Mouse (Mus musculus) hindbrain, embryonic 15.5 days (tissue): Measurements from ENCODE around the gene Tenm2. TPM values are rescaled to one million over a fixed set of nuclear protein-coding genes. Genes with fewer than 3 reads are reported as not detected.

Source experiments
- ATAC-seq: fragments of 200-750 bp; cut with Nextera tagmentation; 2 replicates; pipeline ENCODE4 v1.8.0; 2017; ENCODE audit warnings: low read depth, moderate number of reproducible peaks, moderate TSS enrichment; ENCODE audit not compliant: low FRiP score
- H3K27ac ChIP-seq: fragments of 300-500 bp; sonication (generic); replicated peaks from 2 replicates; pipeline ENCODE4 v1.5.1; 2015; ENCODE audit warnings: mild to moderate bottlenecking, inconsistent platforms
- H3K27me3 ChIP-seq: fragments of 300-500 bp; sonication (generic); 2 replicates; pipeline ENCODE4 v1.6.1; 2015; ENCODE audit warnings: control low read depth, inconsistent platforms
- H3K36me3 ChIP-seq: fragments of 300-500 bp; sonication (generic); 2 replicates; pipeline ENCODE4 v1.6.1; 2015; ENCODE audit warnings: control low read depth, inconsistent platforms
- H3K4me1 ChIP-seq: fragments of 300-500 bp; sonication (generic); replicated peaks from 2 replicates; pipeline ENCODE4 v1.6.1; 2015; ENCODE audit warnings: control low read depth, inconsistent platforms
- H3K4me2 ChIP-seq: fragments of 300-500 bp; sonication (generic); 2 replicates; pipeline ENCODE4 v1.6.1; 2015; ENCODE audit warnings: moderate library complexity, mild to moderate bottlenecking, inconsistent platforms
- H3K4me3 ChIP-seq: fragments of 300-500 bp; sonication (generic); 2 replicates; pipeline ENCODE4 v1.5.1; 2015; ENCODE audit warnings: mild to moderate bottlenecking, inconsistent platforms
- H3K9ac ChIP-seq: fragments of 300-500 bp; sonication (generic); 2 replicates; pipeline ENCODE4 v1.6.1; 2015; ENCODE audit warnings: inconsistent platforms
- H3K9me3 ChIP-seq: fragments of 300-500 bp; sonication (generic); 2 replicates; pipeline ENCODE4 v1.6.1; 2016; ENCODE audit warnings: control low read depth, inconsistent platforms
- WGBS: fragments of 180-500 bp; shearing (Covaris S2); methylation state at CpG from one replicate; pipeline ENCODE4 v1.1.7; 2015; 5-methylcytosine and 5-hydroxymethylcytosine counted together
- polyA plus RNA-seq: library from polyadenylated mRNA; unstranded; fragments of >200 nt; fragmentation: Nextera tagmentation; extraction: Ambion mirVana; gene quantifications from 2 replicates; pipeline ENCODE4 v1.2.1, GENCODE M21; 2015

Tenm2 gene
- polyA plus RNA-seq, 1 experiment from 2014 or later, result 33.1 TPM

DNA sequence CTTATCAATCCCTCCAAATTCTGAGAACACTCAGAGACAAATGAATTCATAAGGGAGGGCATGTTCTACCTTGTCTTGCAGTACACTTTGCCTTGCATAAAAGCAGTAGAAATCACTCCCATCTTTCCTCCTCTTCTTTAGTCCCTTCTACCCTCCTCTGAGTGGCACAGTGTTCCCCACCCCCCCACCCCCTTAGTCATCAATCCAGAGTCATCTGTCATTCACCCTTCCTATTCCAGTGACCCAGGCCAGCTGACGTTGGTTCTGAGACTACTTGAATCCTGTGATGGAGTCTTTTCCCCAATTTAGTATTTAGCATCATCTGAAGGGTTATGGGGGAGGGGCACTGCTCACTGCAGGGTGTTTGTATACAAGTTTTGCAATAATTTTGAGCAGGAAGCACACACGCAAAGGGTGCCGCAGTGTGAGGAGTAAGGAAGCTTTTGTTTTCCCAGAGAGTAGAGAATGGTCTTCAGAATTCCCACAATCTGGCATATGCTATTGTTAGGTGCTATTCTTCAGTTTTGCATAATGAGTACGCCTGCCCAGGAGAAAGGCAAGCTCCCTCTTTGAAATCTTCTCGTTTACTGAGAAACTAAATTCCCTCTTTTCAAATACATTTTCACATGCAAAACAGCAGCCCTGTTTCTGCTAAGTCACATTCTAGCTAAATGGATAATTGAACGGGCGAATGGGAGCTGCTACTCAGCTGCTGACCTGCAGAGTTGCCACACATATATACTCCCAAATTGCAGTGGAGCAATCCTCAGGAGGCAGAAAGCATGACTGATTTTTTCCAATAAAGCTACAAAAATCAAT, 1115.0 kb downstream of the Tenm2 start:
- Histone ChIP-seq H3K4me2 (no peak overlapping the region), H3K27me3 (no peaks in the 10 kb centered on the region), H3K9ac (no peak overlapping the region), H3K27ac (peak overlapping the region; percentile 46), H3K4me1 (peaks cover 29% of the 10 kb centered on the region), H3K4me3 (no peak overlapping the region), H3K36me3 (no peaks in the 10 kb centered on the region), H3K9me3 (no peaks in the 10 kb centered on the region)
- ATAC-seq, result 0 out of 2 replicates have a peak, but pooled peaks have one; percentile 17
- WGBS, result 15% methylated on average over 7 of the region's 7 CpGs

DNA sequence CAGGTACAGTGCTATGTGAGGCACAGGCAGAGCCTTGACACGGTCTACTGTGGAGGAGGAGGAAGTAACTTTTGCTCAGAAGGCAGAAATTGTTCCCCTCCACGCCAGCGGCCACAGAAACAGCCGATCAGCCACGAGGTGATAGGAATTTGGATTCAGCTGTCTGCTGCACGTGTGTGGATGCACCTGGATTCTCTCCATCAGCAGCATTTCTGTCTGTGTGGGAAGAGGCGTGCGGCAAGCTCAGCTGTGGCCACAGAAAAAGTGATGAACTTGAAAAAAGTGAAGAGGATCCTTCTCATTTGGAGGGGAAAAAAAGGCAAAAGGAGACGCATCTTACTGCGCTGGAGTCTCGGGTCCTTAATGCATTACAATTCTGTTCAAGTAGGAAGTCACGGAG, 1122.4 kb downstream of the Tenm2 start:
- Histone ChIP-seq H3K36me3 (no peaks in the 10 kb centered on the region), H3K4me3 (no peak overlapping the region), H3K9me3 (no peaks in the 10 kb centered on the region), H3K4me2 (no peak overlapping the region), H3K27me3 (no peaks in the 10 kb centered on the region), H3K4me1 (peaks cover 28% of the 10 kb centered on the region), H3K9ac (no peak overlapping the region), H3K27ac (no peak overlapping the region)
- no peak for ATAC-seq
- 86% methylated on average over 12 of the region's 12 CpGs for WGBS

DNA sequence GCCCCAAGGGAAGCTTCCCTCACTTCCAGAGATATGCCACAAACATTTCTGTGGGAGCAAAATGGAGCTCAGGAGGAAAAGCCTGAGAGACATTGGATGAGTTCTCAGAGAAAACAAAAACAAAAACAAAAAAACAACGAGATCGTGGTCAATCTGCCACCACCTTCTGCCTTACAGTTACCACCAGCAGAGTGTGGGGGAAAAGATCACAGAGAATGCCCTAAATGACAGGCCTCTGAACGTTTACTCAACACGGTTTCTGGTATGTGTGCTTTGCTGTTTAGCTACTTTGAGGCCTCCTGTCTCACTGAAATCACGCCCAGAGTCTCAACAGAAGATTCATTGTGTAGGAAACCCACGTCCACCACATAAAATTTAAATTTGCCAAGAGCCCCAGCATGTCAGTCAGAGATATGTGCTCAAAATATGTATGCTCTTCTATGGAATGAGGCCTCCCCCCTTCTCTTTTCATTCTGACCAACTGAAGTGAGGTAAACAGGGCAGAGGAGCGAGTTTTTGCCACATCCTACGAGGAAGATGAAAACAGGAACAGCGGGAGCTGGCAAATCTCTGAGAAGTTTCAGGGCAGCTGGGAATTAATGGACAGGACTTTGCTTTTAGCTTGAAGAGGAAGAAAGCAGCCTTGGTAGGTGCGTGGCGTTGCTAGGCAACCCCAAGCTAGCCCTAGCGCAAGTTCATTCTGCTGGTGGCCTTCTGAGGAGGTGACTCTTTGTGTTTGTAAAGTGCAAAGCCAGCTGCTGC, 1126.6 kb downstream of the Tenm2 start:
- no peak overlapping the region for H3K4me3 ChIP-seq
- H3K36me3 ChIP-seq, result no peaks in the 10 kb centered on the region
- H3K4me1 ChIP-seq, result peaks cover 44% of the 10 kb centered on the region
- H3K4me2 ChIP-seq, result no peak overlapping the region
- H3K27me3 ChIP-seq, result no peaks in the 10 kb centered on the region
- peak overlapping the region; percentile 36 for H3K27ac ChIP-seq
- H3K9me3 ChIP-seq, result no peaks in the 10 kb centered on the region
- 18% methylated on average over 12 of the region's 12 CpGs for WGBS
- no peak overlapping the region for H3K9ac ChIP-seq
- ATAC-seq, result peak; percentile 73

DNA sequence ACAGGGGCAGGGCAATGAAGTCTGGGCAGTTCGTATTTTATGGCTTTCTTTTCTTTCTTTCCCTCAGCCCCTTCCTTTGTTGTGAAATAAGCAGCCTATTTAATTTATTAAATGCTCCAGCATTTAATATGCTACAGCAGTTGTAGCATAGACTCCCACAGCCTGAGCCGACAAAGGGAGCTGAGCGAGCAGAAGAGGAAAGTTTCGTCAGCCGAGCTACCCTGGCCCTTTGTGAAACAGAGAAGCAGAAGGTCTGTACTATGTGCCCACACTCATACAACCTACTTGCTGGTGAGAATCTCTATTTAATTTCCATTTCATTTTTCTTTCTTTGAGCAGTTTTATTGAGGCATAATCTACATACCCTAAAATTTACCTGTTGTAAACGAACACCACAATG, 1127.9 kb downstream of the Tenm2 start:
- no peak for ATAC-seq
- H3K4me1 ChIP-seq, result peaks cover 55% of the 10 kb centered on the region
- no peaks in the 10 kb centered on the region for H3K9me3 ChIP-seq
- no peaks in the 10 kb centered on the region for H3K36me3 ChIP-seq
- no peak overlapping the region for H3K4me2 ChIP-seq
- H3K27me3 ChIP-seq, result no peaks in the 10 kb centered on the region
- 57% methylated on average over 6 of the region's 6 CpGs for WGBS
- peak overlapping the region; percentile 7; the same call in 1 of the 2 replicates for H3K27ac ChIP-seq
- no peak overlapping the region for H3K4me3 ChIP-seq
- no peak overlapping the region for H3K9ac ChIP-seq

DNA sequence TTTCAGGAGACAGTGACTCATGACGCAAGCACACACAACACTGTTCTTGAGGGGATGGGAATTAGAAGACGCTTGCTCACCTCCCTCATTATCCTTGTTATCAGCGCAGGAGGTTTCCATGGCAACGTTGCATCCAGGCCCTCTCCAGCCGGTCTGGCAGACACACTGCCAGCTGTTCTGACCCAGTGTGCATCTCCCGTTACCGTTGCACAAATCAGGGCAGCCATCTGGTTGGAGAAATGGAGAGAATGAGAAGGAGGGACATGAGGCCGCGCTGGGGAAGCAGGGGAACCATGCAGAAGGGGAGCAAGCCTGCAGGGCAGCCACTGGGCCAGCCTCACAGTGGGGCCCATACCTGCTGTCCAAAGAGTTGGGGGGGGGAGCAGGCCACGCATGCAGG, 1129.1 kb downstream of the Tenm2 start:
- Histone ChIP-seq H3K9ac (no peak overlapping the region), H3K27me3 (no peaks in the 10 kb centered on the region), H3K4me2 (no peak overlapping the region), H3K9me3 (no peaks in the 10 kb centered on the region), H3K4me3 (no peak overlapping the region), H3K36me3 (no peaks in the 10 kb centered on the region), H3K4me1 (peaks cover 55% of the 10 kb centered on the region), H3K27ac (peak overlapping the region; percentile 76)
- WGBS, result 15% methylated on average over 10 of the region's 10 CpGs
- ATAC-seq, result peak; percentile 83

DNA sequence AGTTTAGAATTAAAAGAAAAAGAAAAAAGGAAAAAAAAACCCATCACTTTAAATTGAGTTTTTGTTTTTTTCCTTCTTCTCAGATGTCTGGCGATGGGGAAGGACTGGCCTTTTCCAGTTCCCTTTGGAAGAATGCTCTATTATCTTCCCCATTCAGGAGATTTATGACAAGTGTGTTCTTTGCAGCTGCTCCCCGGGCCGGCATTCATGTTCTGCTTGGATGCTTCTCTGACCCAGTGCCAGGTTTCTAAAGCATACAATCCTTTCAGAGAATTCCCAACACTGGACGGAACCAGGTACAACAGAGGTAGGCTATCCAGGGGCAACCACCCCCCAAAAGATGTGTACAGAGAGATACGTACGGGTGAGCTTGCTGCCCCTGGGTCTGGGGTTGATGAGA, 1132.2 kb downstream of the Tenm2 start:
- no peak for ATAC-seq
- H3K4me1 ChIP-seq, result peaks cover 37% of the 10 kb centered on the region
- no peak overlapping the region for H3K9ac ChIP-seq
- H3K27me3 ChIP-seq, result no peaks in the 10 kb centered on the region
- peak overlapping the region; percentile 50; the same call in 1 of the 2 replicates for H3K27ac ChIP-seq
- H3K4me3 ChIP-seq, result no peak overlapping the region
- no peaks in the 10 kb centered on the region for H3K36me3 ChIP-seq
- H3K4me2 ChIP-seq, result no peak overlapping the region
- H3K9me3 ChIP-seq, result no peaks in the 10 kb centered on the region
- whole genome bisulfite sequencing, result 23% methylated on average over 6 of the region's 6 CpGs

DNA sequence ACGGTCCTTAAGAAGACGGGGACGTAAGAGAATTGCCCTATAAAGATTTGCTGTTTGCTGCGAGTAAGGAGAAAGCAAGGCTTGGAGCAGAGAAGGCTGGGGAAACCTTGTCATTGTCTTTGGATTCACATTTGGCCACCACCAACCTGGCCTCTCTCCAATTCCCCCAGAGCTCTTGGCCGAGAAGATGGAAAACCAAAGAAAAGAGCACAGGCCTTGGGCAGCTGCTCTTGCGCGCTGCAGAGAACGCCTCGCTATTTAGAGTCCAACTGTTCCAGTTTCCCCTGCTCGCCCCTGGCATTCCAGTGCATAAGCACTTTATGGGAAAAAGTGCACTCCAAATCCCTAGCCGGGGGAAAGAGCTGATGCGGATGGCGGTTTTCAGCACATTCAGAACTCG, 1139.5 kb downstream of the Tenm2 start:
- Histone ChIP-seq H3K27ac (peak overlapping the region; percentile 49), H3K9me3 (no peaks in the 10 kb centered on the region)

DNA sequence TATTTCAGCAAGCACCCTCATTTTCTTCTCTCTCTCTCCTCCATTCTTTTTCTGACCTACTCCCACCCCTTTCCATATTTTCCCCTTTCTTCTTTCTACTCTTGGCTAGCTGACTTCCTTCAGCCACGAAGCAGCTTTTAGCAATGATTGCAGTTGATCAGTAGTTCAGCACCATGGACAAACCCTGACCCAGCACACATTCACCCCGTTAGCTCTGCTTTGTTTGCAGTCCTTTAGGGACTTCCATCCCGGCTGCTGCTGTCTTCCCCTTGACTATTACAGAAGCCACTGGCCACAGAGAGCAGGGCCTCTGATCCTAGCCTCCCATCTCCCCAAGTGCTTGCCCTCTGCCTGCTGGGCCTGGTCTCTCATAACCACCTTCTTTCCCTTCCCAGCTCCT, 1145.6 kb downstream of the Tenm2 start:
- ATAC-seq, result no peak
- no peak overlapping the region for H3K9ac ChIP-seq
- no peaks in the 10 kb centered on the region for H3K27me3 ChIP-seq
- H3K27ac ChIP-seq, result no peak overlapping the region
- H3K4me3 ChIP-seq, result no peak overlapping the region
- H3K4me2 ChIP-seq, result no peak overlapping the region
- 21% methylated on average over 3 of the region's 3 CpGs for WGBS
- H3K9me3 ChIP-seq, result no peaks in the 10 kb centered on the region
- no peaks in the 10 kb centered on the region for H3K36me3 ChIP-seq
- H3K4me1 ChIP-seq, result no peaks in the 10 kb centered on the region

More for the DNA sequence above, 1139.5 kb downstream of the Tenm2 start:
- peak; percentile 65 for ATAC-seq
- H3K4me1 ChIP-seq, result peaks cover 8% of the 10 kb centered on the region
- H3K4me3 ChIP-seq, result no peak overlapping the region
- H3K9ac ChIP-seq, result no peak overlapping the region
- 58% methylated on average over 14 of the region's 14 CpGs for WGBS
- H3K4me2 ChIP-seq, result no peak overlapping the region
- H3K36me3 ChIP-seq, result no peaks in the 10 kb centered on the region
- H3K27me3 ChIP-seq, result no peaks in the 10 kb centered on the region

DNA sequence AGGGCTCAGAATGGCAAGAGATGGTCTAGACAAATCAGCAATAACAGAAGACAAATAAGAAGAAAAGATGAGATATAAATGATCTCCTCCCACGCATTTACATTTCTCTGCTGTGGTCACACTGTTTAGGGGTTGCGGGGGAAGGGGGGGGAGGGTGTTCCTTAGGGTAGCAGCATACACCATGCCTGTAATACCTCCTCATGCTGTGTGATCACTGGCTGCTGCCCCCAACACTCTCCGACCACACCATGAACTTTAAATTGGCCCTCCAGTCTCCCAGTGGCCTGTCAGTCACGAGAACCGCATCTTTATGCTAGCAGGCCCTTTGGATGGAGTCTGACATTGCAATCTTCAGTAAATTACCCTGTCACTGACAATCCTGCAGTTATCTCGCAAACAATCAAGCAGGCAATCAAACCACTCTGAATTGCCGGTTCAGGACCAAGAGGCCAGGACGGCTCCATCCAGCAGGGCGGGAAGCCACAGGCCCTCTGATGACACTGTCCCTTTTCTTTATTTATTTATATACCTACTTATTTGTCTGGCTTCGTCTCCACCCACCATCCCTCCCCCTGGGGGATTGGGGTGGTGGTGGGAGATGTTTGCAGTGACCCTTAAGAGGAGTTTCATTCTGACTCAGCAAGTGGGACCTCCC, 1154.2 kb downstream of the Tenm2 start:
- Histone ChIP-seq H3K27me3 (no peaks in the 10 kb centered on the region), H3K27ac (0 out of 2 replicates have a peak overlapping the region, but pooled peaks have one; percentile 26), H3K36me3 (no peaks in the 10 kb centered on the region), H3K9me3 (no peaks in the 10 kb centered on the region), H3K4me3 (no peak overlapping the region), H3K4me1 (peaks cover 28% of the 10 kb centered on the region), H3K9ac (no peak overlapping the region), H3K4me2 (no peak overlapping the region)
- 0 out of 2 replicates have a peak, but pooled peaks have one; percentile 46 for ATAC-seq
- WGBS, result 51% methylated on average over 10 of the region's 10 CpGs

DNA sequence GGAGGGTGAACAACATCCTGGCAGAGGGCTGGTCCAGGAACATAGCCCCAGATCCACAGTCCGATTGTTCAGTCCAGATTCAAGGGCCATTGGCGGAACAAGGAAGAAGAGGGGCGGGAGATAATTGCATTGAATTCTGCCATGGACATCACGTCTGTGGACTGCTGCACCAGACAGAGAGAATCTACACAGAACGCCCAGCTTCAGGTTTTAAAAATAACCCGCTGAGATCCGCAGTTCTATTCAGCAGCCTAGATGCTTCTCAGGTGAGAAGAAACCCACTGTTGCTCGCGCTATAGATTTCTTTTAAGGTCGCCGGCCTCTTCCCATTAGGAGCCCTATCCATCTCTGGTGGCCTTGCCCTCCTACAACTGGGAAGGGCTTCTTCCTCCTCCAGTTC, 1155.0 kb downstream of the Tenm2 start:
- Histone ChIP-seq H3K9ac (no peak overlapping the region), H3K36me3 (no peaks in the 10 kb centered on the region), H3K4me3 (no peak overlapping the region), H3K4me1 (peaks cover 28% of the 10 kb centered on the region), H3K9me3 (no peaks in the 10 kb centered on the region), H3K27ac (peak overlapping the region; percentile 43; the same call in 1 of the 2 replicates), H3K27me3 (no peaks in the 10 kb centered on the region), H3K4me2 (no peak overlapping the region)
- no peak for ATAC-seq
- 65% methylated on average over 11 of the region's 11 CpGs for WGBS

DNA sequence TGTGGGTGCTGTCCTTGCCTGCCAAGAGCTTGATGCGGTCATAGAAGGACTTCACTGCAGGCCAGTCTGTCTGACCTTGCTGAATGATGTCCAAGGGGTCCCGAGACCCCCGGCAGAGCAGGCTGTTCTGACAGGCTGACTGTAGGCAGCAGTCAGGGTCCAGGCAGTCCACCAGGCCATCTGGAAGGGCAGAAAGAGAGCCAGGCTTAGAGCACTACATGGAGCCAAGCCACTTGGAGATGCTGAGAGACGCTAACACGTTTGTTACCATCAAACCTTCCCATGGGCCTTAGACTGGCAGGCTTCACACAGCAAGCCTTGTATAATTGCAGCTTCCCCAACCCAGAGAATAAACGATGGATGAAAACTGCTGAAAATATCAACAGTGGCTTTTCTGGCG, 1157.4 kb downstream of the Tenm2 start:
- Histone ChIP-seq H3K36me3 (no peaks in the 10 kb centered on the region), H3K4me3 (no peak overlapping the region), H3K4me2 (no peak overlapping the region), H3K27me3 (no peaks in the 10 kb centered on the region), H3K9ac (no peak overlapping the region), H3K27ac (0 out of 2 replicates have a peak overlapping the region, but pooled peaks have one; percentile 6), H3K9me3 (no peaks in the 10 kb centered on the region), H3K4me1 (peaks cover 40% of the 10 kb centered on the region)
- no peak for ATAC-seq
- 76% methylated on average over 7 of the region's 7 CpGs for WGBS
